Mouse (Mus musculus) right cerebral cortex, adult 2 months (tissue): ENCODE measurements around the gene Pacrg.

ENCODE experiments used
- DNase-seq, 2 experiments: peaks; one replicate each; pipeline ENCODE4 v3.0.0; 2021 to 2022; ENCODE audit warnings: low spot score in 2 of 2

The Pacrg gene

DNA sequence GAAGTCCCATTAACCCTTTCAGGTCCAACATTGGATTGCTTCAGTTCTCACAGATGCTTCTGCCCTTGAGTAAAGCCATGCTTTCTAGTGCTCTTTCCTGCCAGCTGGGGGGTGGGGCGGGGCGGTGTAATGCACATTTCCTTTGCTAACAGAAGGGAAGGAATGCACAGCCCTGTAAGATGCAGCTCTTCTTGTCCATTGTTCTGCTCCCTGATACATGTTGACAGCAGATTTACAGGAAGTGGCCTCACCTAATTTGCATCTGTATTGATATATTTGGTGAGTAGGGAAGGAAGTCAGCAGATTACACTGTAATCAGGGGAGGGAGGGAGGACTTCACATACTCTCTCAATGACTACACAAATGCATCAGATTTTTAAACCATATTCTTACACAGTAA lies 100.0 kb downstream of the Pacrg start:
- DNase-seq: no peak

DNA sequence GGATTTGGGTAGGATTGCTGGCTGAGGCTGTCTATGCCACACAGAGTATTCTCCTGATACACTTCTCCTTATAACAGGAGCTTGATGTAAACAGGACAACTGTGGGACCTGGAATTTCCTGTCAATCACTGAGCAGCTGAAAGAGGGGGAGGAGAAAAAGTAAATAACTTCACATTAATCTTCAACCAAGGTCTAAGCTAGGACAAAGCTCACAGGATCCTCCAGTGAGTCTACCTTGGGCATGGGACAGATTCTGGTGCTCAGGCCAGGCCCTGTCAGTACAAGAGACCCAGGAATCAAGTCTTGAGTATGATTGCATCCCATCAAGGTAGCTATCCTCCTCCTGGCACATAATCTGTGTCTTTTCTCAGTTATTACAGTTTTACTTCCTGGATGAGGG lies 102.1 kb downstream of the Pacrg start:
- no peak for DNase-seq

DNA sequence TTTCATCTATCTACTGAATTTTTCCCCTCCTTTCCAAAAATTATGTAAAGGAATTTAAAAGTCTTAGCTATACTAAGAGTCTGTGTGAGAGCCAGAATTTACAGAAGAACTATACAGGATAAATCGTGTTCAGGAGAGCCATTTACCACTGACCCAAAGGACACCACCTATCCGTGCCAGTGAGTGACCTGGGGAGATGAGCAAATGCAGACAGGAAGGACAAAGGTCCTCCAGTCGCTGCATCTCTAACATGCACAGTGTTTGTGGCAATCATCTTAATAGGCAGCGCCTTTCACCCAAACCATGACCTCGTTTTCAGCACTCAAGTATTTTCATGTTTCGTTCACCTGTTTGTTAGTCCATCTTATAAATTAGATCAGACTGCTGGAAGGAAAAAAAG lies 105.4 kb downstream of the Pacrg start:
- no peak for DNase-seq

DNA sequence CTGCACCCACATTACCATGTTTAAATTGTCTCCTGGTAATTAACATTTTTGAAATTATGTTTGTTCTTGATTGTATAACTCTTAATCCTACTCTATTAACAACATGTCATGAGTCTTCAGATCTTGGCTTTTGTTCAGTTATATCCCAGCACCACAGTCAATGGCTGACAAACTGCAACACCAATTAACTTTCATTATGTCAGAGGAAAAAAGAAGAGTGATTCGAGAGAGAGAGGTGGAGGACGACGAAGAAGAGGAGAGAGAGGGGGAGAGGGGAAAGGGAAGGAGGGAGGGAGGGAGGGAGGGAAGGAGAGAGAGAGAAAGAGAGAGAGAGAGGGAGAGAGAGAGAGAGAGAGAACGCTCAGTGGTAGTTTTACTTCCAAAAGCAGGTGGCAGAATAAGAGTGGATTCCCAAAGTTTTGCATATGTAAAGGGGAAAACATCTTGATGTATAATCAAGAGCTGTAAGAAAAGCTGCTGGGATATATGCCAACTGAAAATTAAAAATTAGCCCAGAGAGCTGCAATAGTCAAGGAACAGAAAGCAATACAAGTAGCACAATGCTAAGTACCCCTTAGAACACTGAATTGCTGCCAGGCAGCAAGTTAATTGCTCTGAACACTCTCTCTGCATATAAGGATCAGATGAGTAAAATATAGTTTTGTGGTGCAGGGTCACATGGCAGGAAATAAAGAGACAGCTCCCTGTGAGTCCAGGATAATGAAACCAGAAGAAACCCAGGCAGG lies 107.6 kb downstream of the Pacrg start:
- no peak for DNase-seq

DNA sequence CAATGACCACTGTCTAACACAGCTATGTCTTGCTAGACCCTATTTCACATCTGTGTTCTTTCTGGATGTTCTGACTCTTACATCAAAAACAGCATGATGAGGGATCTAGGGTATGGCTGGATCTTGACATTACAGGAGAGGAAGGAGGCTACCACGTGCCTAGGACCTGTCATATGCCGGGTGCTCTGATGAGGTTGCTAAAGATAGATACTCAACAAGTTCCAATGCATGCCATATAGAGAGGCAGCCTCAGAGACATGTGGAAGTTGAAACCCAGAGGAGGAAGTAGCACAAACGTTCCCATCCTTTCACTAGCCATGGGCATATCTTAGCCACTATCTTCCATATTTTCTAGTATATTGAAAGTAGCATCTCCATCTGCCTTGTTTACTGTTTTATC lies 115.3 kb downstream of the Pacrg start:
- DNase-seq: no peak

DNA sequence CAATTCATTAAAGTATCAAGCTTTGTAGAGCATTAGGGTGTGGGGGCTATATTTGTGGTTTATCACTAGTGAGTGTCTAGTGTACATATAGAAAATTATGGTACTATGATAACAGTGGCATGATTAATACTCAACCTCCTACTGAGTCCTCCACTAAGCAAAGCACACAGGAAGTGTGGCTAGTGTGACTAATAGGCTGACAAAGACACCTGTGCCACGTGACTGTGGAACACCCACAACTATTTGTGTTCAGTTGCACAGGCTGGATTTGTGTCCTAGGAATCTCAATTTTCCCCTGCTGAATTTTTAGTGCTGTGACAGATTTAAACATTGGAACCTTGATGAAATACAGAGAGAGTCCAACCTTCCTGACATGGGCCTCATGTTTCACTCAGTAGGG lies 118.5 kb downstream of the Pacrg start:
- no peak for DNase-seq

DNA sequence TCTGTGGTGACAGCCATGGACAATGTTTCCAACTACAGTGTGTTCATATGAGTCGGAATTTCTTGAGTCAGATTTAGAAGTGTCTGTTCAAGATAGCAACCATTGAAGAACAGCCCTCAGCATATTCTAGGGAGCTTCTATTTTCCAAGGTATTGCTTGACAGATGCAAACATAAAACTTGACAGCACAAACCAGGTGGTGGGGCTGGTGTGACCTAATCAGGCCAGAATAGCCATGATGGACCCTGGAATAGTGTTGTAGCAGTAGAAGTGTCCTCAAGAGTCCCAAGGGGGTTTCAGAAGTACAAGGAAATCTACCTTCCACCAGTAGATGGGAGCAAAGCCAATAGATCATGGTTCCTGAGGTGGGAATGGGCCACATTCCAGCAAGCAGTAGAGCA lies 123.0 kb downstream of the Pacrg start:
- no peak for DNase-seq

DNA sequence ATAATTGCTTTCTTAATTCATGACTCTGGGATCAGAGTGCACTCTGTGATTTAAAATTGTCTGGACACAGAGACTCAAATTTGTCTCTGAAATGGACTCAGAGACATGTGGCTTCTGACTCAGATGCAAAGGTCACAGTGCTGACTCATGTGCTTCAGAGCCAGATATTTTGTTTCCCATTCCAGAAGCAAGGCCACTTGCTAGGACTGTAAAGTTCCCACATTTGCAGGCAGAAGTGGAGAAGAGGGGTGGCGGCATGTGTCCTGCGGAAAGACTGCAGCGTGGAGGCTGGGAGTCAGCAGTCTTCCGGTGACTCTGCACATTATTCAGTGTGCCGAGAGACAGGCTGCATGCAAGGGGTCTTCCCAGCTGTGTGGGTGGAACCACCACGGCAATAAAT lies 137.3 kb downstream of the Pacrg start:
- no peak for DNase-seq

DNA sequence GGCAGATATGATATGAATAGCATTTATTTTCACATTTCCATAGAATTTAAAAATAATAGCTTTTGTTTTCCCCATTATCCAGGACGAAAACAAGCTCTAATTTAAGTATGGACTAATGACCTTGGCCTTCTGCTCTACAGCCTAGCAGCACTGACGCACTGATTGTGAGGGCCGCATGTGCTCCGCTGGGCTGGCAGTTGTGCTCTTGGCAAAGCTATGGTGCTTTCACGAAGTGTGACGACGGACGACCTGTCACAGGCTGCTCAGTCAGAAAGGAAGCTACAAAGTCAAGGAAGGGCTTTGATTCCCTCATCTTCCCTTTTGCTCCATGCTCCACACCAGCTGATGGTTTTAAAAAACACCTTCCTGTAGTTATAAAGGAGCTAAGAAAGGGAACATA lies 142.1 kb downstream of the Pacrg start:
- no peak for DNase-seq

DNA sequence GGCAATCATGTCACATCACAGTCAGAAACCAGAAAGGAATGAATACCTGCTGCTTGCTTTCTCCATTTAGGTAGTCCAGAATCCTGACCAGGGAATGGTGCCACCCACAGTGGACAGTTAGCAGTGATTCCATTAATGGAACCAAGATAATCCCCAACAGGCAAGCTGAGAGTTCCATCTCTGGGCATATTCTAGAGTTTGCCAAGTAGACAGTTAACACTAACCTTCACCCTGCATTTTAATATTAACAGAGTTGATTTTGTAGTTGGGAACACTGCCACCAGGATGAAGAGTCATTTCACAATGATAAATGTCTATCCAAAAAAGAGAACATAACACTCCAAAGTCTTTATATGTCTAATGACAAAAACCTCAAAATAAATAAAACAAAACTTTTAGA lies 144.7 kb downstream of the Pacrg start:
- DNase-seq: no peak

DNA sequence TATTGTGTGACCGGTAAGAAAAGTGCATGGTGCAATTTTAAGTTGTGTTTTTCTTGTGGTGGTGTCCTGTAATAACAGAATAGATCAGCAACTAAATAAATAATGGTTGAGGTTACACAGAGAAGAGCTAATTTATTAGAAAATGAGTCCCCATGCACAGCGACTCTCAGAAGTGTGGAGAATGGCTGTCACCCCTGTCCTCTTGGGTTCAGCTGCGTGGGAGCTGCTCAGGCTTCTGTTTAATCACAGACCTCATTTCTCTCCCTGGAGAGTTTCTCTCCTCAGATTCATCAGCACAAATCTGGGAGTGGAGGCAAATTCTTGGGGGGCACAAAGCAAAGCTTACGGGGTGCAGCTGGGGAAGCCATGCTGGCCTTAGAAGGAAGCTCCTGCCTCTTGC lies 163.0 kb downstream of the Pacrg start:
- DNase-seq: no peak

DNA sequence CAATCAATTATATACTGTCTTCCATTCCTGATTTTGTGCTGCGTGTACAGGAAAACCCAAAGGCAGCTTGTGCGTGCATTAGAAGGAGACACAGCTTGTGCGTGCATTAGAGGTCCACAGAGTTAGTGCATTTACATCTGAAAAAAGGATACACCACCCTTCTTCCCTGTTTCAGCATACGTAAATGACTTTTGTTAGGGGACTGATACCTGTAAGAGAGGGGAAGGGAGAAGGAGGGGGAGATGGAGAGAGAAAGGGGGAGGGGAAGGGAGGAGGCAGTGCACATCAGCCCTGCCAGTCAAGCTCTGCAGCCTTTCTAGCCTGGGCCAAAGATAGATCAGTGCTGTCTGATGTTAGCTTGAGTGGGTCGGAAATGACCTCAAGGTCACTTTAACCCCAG lies 164.6 kb downstream of the Pacrg start:
- no peak for DNase-seq

DNA sequence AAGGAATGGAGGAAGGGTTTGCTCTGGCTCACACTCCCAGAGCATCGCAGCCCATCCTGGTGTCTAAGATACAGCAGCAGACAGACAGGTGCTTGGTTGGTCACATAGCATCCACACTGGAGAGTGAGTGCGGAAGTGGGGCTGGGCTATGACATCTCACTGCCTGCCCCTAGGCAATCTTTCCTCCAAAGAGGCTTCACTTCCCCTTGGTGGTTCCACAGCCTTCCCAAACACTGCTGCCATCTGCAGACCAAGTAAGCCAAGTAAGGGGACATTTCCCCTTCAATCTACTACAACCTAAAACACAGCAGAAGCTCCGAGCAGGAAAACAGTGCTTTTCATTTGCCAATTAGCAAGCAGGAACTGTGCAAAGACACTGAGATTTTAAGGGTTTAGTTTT lies 165.1 kb downstream of the Pacrg start:
- peak in 1 of 2 experiments; percentile 7 for DNase-seq

DNA sequence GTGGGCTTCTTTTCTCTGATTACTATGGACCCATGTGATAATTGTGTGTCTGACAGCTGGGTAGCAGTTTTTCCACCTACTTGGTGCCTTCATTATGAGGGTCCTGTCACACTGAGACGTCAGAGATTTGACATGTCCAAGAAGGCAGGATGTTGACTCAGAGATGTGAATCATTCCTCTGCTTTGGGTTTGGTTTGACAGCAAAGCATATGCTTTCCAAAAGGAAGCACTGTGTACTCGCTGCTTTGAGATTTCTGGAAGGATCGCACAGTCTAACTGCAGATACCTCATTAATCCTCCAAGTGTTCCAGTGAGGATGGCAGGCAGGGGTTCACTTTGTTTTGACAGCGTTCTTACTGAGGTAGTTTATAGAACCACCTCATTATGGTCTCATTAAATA lies 178.8 kb downstream of the Pacrg start:
- DNase-seq: no peak

DNA sequence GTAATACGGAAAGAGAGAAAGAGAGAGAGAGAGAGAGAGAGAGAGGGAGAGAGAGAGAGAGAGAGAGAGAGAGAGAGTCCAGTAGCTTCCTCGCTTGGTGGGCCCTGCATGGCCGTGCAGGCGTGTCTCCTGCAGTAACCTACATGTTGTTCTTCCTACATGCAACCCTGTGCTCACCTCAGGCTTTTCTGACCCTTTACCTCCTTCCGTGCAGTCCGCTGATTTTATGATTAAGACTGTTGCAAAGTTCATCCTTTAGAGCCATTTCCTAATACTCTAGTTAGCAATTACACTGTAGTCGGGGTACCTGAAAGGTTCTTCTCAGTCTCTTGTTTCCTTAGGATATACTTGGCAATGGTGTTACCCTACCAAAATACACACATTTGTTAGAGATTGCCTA lies 196.5 kb downstream of the Pacrg start:
- DNase-seq: no peak

DNA sequence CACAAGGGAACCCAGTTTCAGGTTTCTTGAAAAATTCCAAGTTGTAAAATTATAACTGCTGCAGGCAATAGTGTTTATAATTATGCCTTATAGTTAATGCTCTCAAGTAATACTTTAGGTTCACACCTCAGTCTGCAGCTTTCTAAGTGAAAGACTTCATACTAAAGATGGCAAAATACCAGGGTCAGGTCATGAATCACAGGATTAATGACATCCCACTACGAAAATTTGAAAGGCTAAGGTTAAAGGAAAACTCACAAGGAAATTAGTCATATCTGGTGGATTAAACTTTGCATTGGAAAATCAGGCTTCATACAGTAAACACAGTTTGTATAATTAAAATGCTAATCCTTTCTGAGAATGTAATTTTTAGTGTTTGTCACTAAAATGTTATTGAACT lies 200.3 kb downstream of the Pacrg start:
- DNase-seq: no peak

DNA sequence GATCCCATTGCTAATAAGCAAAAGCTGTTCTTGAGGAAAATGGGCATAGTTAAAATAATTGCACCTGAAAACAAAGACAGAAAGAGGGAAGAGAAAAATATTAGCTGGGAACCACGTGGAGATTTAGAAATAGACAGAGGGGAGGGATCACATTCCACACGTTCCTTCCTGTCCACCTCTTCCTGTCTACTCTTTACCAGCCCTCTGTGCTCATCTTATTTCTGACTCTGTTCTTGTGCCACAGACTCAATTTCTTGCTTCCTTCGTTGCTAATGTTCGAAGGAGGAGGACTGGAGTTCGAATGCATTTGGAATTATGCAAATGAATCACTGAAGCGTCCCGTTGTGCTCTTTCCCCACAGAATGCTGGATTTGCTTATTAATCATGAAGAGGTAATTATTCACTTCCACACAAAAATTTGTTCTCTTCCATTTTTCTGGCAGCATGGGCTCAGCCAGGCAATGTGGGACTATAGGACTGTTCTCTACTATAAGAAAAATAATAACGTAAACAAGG lies 204.1 kb downstream of the Pacrg start:
- DNase-seq: no peak

DNA sequence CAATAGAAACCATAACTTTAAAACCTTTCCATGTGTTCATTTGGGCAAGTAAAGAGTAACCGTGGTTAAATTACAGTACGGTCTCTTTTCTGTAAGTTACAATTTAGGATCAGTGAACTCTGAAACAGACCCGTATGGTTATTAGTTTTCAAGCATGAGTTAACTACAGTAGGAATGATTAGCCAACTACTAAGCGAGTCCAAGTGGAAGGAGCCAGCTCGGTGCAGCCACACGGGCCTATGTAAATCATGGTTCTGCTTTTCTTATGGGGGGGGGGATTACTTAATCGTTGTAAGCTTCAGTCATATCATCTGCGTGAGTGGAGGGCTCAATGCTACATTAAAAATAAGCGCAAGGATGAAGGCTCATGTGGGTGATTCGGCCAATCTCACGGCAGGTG lies 204.6 kb downstream of the Pacrg start:
- no peak for DNase-seq

DNA sequence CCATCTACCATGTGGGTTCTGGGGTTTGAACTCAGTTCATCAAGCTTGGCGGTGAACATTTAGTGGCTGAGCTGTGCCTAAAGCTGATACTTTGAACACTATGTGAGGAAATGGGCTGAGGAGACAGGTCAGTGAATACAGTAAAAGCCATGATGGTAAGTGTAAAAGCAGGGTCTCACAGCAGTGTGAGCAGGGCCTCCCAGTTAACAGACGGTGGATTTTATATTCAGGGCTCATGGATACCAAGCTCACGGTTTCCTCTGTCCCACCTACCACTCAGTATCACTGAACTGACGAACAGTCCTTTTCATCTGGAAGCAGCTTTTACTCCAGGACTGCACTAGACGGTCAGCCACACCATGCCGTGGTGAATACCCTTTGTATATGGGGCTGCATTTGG lies 205.1 kb downstream of the Pacrg start:
- no peak for DNase-seq

DNA sequence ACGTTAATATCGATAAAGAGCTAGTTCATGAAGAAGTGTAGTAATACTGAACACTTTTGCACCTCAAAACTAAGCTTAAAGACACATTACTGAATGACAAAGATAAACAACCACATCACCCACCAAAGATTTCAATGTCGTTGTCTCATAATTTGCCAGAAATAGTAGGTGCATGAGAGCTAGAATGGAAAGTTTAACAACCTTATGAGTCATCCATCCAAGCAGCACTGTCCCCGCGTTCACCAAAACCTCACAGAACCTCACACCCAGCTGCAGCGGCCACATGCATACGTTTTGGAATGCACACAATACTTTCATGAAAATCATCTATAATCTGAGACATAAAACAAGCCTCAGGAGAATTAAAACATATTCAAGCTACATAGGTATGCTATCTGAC lies 206.3 kb downstream of the Pacrg start:
- DNase-seq: no peak

DNA sequence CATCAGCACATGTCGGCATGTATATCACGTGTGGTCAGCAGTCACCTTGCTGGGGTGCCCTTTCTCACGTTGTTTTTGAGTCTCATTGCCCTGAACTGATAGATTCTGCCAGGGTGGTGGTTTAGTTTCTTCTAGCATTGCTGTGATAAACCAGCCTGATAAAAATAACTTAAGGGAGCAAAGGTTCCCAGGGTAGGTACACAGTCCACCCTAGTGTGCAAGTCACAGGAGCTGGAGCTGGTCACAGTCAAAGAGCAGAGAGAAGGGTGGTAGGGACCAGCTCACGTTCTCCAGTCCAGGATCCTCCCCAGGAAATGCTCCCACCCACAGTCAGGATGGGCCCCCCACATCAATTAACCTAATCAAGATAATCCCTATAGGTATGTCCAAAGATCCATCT lies 211.9 kb downstream of the Pacrg start:
- DNase-seq: no peak

DNA sequence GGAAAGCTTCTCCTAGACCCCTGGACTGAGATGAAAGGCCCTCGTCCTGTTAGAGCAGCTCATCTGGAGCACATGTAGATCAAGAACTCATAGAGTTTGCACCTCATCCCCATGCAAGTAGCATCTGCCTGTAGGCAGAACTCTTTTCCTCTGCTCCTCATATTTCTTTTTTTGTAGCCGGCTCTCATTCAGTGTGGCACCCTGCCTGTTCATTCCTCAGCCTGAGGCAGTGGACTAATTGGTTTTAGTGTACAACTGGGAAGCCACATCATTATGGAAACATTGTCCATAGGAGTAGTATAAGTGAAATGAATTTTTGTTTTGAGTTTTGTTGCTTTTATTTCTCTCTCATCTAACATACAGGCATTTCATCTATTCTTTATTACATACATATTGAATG lies 212.6 kb downstream of the Pacrg start:
- no peak for DNase-seq

DNA sequence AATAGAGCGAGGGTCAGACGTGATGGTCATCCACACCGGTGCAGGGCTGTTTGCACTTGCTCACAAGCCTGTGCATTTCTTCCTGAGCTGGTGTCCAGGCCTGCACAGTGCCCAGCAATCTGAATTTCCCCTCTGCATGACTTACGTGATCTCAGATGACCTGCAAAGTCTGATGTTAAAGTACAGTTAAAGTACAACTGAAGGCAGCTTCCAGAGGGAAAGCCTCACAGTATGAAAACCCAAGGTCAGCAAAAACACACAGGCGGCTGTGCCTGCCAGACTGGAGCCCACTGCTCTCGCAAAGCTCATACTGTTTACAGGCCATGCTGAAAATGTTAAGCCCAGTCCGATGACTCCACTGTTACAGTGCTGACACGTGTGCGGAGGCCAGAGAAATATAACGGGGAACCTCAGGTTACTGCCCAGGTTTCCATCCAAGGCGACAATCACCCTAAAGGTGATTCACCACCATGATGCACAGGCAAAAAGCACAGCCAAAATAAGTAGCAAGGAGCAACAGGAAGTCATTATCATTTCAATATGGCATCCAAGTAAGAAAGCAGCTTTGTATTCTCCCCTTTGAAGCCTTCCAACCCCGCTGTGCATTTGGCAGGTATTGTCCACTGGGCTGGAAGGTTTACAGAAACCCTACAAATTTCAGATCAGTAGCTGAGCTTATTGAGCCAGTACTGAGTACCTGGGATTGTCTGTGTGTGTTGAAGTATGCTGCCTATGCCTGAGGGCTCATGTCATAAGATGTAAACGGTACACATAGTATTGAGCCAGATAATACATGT lies 213.6 kb downstream of the Pacrg start:
- DNase-seq: no peak
